Mouse (Mus musculus) natural killer cell, adult 2 months (primary cell): ENCODE measurements around the gene Pxk.
A peak's percentile ranks its signal among the peaks of the same experiment; 100 is the strongest.

Experiments
- DNase-seq, 2 experiments: peaks; one replicate each; pipeline ENCODE4 v3.0.0; 2022; ENCODE audit warnings: low spot score in 2 of 2

The Pxk gene

DNA sequence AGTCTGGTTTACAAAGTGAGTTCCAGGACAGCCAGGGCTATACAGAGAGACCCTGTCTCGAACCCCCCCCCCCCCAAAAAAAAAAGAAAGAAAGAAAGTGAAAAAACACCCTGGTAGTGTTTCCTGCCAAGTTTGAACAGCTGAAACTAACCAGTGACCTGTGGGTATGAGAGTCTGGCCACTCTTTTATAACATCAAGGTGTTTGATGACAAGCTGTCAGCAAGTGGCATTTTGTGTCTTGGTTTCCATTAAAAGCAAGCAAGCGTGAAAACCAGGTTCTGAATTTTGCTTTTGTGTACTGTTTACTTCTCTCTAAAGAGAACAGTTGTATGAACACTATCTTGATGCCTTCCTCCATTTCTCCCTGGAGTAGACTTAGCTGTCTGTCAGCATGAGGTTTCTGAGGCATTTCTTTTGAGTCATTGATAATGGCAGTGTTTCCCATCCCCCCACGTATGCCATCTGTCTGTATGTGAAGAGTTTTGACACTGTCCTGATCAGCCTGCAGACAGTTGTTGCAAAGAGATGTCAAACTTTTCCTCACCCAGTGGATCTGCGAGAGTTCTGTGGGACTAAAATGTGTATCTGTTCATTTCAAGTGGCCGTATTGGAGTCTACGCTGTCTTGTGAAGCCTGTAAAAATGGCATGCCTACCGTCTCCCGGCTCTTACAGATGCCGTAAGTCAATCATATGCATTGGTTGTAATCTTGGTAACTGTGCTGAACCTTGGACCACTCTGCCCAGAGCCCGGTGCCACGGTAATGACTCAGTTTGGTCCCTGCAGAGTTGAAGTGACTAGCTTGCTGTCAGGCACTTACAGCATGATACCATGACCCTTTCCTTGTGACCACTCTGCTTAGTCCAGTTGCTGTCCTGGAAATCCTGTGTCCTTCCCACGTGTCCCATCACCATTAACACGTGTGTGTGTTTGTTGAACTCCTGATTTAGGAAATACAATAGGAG is 47.9 kb downstream of the Pxk start:
- no peak for DNase-seq

DNA sequence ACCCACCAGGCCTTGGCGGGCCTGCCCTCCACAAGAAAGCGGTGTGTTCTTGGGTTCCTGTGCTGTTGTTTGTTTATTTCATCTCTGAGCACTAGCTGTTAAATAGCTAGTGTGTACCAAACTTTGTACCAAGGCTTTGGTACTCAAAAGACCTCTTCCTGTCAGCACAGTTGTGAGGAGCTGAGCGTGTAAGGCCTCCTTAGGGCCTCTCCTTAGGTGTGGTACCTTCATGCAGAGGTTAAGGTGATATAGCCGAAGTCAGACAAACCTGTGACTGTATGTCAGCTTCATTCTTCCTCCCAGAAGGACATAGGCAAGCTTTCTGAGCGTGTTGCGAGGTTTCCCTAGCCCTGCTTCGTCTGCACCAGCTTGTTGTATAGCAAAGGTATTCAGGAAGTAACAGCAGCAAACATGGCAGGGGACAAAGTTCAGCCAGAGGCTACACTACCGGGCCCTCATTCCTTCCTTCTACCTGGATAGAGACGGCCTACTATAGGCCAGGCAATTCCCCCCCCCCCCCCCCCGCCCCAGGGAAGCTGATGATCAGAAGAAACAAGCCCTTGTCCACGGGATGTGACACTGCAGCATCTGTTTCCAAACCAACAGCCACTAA is 48.7 kb downstream of the Pxk start:
- DNase-seq: no peak

DNA sequence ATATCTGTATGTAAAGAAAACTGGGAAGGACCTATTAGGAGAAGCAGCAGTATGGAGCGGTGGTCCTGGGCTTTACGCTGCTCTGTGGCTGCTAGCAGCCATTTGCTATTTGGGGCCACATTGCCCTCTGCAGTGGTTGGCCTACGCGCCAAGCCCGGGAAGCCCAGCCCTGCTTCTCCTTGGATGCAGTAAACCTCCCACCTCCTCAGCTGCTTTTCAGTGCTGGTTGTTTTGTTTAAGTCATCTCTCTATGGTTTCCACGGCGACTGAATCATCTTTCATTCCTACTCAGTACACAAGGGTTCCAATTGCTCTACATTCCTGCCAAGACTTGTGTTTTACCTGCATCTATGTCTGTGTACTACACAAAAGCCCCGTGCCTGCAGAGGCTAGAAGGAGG is 50.8 kb downstream of the Pxk start:
- DNase-seq: no peak

DNA sequence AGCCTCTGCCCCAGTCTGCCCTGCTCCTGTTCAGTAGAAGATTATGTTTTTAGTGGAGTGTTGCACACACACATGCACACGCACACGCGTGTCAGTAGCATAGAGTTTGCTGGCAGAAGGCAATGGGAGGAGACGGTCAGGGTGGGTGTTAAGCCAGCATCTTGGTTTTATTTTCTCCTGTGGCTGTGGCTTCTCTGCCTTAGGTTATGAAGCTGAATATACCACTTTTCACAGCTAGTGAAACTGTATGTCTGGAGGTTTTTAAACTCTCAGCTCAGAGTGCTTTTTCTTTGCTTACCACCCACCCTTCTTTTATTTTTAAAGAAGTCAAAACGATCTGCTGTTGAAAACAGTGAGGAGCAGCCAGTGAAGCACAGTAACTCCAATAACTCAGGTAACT is 53.7 kb downstream of the Pxk start:
- DNase-seq: no peak

DNA sequence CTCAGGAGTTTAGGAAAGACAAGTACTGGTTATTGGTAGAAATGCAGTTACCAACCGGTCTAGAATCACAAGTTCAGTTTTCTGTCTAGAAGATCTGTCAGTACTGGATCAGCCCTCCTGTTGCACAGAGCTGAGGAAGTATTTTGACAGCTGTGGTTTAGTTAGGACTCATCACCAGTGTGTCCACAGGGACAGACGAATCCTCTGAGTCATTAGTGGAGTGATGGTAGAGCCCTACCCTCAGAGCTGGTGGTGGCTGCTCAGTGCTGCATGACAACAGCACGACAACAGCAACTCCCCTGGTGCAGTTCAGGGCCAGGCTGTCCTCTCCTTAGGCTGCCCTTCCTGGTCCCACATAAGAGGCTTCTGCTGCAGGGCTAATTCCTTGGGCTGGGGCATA is 56.1 kb downstream of the Pxk start:
- DNase-seq: no peak

DNA sequence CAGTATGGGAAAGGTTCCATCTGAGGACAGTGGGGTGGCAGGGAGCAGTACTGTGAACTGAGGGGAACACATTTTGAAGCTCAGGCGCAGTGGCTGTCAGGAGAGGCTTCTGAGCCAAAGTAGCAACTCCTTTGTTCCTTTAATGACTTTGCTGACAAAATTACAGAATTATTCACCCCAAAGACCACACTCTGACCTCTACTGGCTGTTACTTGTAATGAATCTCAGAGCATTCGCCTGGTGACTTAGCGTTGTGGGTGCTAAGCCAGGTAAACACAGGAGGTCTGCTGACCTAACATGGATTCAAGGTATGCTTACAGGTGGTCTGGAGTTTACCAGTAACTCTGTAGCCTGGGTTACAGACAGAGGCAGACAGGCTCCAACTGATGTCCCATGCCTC is 58.9 kb downstream of the Pxk start:
- no peak for DNase-seq

DNA sequence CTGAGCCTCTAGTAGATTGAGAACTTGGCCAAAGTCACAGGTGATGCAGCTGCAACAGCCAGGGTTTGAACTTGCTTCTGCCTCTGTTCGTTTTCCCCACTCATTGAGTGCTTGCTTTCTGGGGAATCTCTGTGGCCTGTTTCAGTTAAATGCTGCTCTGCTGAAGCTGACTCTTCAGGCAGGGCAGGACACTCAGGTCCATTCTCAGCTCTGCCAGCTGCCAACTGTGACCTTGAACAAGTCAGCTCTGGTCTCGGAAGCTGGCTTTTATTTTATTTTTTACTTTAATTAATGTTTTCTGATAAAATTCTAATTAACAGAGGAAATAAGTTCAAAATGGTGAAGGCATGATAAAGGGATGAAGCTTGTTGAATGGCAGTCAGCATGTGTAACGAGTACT is 60.7 kb downstream of the Pxk start:
- DNase-seq: no peak

DNA sequence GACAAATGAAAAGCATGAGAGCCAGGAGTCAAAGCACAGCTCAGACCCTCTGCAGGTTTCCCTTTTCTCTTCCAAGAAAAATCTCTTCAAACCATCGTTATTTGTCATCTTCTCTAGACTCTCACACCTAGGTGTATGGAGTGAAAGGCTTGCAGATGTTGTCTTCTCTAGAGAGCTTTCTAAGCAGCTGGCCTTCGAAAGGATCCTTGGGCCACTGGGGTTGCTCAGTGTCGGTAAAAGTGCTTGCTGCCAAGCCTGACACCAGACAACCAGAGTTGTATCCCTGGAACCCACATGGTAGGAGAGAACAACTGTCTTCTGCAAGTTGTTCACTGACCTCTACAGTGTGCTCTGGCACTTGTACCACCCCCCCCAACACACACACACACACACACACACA is 61.1 kb downstream of the Pxk start:
- DNase-seq: no peak

DNA sequence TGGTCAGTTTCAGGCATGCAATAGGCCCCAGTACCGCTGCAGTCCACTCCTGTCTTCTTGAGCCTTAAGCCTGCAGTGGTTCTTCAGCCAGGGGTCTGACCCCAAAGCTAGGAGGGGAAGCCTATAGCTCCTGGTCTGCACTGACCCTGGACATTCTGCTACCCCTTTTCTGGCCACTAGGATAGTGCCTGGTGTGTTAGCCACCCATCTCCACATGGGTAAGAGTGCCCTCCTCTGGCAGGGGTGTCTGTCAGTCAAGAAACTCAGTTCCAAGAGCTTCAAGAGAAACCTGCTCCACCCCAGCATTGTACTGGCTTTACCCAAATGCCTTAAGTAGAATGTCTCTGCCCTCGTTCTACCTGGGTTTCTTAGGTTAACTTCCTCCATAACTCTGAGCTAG is 63.8 kb downstream of the Pxk start:
- peak; percentile 13 to 61 for DNase-seq

DNA sequence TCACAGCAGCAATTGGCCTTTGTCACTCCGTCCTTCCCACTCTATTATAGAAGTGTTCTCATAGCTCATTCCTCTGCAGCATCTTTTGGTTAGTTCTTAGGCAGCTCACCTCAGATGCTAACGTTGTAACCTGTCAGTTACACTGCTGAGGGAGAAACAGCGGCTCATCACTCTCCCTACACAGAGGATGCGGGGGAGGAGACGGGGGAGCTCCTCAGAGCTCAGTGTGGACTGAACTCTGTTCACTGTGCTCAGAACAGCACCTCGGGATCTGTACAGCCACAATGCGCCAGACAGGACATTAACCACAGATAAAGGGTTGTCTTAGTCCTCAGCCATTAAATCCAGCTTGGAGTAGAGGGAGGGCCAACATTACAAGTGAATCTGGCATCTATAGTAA is 66.5 kb downstream of the Pxk start:
- DNase-seq: no peak

DNA sequence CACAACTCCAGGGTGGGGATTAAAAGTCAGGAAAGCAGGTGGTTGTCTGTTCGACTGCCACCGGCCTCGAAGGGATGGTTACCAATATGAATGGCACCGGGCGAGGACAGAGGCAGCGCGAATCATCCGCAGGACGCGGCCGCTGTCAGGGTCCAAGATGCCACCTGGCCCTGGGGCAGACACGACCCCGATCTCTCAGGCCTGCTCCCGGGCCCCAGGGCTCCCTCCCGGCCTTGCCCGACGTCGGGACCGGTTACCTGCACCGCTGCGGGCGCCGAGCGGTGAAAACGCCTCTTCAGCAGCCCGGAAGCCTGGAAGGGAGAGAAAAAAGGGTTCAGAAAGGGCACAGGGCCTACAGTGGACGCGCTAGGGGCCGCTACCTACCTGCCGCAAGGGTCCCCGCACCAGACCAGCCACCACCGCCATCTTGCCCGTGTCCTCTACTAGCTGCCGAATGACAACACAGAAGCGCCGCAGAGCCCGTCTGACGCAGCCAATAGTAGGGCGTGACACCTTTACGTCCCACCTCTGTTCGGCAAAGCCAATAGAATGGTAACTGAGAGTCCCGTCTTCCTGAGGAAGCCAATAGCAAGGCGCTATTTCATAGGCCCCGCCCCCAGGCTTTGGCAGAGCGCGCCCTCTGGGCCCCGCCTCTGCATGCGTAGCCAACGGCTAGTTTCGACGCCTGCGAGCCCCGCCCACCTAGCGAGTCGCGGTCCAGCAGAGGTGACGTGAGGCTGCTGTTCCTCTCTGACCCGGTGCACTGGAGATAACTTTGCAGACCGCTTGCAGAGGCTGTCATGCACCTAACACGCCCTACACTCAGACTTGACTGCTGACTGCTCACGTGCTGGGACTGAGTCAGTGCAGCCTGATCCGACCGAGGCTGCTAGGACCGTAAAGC is 74.7 kb downstream of the Pxk start, which contains the start of gene Pdhb:
Gene Pdhb (minus strand): TSS at position 519 of the 904 bp plus-strand sequence.
- peak; percentile 99 for DNase-seq

DNA sequence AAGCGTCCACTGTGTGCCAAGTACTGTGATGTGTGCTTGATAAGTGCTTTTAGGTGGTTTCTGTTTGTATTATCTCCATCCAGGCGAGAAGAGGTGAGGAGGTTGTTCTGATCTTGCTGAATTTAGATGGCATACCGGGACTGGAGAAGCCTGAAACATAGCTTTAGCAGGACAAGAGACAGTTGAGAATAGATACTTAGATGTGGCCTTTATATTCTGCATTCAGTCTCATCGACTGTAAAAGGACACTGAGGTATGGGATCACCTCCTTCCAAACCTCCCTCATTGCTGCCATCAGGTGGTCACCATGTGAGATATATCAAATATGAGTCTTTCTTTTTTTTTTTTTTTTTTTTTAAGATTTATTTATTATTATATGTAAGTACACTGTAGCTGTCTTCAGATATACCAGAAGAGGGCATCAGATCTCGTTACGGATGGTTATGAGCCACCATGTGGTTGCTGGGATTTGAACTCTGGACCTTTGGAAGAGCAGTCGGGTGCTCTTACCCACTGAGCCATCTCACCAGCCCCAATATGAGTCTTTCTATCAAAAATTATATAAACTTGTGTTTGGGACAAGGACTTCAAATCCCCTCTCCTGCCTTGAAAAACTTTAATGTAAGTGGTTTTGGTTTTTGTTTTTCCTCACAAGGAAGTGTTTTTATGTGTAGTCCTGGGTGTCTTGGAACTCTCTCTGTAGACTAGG is 75.7 kb downstream of the Pxk start:
- peak; percentile 28 to 59 for DNase-seq

DNA sequence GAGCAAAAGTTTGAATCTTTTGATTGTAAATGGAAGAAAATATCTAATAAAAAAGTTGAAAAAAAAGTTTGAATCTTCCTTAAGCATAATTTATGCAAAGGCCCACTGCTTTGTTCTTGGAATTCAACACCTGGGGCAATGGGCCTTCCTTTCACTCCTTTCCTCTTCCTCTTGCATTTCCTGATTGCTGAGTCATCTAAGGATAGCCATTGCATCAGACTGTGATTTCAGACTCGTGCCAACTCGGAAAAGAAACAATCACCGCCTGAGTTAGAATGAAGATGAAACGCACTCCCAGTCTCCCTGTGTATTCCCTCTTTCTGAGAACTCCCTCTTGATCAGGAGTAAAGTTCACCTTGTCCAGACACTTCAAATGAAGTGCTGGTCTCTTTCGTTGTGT is 76.6 kb downstream of the Pxk start:
- no peak for DNase-seq

DNA sequence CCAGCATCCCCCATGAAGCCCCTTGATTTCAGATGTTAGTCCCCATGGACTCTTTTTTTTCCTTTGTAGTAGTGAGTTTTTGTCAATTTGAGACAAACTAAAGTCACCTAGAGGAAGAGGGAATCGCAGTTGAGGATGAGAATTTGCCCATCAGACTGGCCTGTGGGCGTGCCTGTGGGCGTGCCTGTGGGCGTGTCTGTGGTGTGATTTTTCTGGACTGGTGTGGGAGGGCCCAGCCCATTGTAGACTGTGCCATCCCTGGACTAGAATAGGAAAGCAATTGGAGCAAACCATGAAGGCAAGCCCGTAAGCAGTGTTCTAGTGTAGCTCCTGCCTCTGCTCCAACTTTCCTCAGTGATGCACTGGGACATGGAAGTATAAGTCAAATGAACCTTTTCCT is 78.2 kb downstream of the Pxk start:
- DNase-seq: no peak

DNA sequence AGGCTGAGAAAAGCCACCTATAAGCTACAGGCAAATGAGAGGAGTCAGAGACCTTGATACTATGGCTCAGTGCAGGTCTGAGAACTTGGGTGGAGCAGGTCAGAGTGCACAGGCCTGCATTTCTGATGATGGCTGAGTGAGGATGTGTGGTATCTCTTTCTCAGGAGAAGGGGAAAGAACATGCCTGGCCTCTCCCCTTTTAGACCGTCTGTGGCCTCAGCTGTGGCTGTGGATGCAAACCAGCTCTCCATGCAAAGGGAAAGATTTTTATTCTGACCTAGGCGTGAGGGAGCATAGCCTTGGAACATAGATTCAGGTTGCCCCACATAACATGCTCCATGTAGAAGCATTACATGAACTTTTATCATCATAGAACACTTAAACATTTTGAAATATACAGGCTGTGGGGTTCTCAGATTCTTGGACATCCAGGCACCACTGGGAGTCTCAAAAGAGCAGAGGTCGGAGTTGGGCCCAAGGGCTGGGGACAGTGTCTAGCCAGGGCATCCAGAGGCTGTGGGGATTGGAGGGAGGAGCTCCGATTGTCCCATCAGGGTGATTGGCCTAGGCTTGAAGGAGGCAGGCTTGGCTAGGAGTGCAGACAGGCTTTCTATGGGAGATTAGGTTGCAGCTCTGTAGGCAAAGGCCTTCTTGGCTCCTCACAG is 82.5 kb downstream of the Pxk start:
- no peak for DNase-seq

DNA sequence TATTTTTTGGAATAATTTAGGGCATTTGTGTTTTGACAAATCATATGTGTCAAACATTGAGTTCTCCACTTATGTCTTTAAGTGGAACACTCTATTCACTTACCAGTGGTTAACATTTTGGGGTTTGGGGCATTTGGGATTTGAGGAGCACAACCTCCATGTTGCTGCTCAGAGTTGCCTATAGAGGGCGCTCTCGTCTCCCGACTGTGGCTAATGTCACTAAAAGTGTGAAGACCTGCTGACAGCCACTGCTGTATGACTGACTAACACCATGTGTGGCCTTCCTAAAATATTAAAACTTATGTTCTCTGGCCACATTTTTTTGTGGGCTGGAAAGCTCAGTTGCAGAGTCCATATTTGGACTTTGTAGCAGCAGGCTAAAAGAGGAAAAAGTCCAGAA is 85.3 kb downstream of the Pxk start:
- no peak for DNase-seq

DNA sequence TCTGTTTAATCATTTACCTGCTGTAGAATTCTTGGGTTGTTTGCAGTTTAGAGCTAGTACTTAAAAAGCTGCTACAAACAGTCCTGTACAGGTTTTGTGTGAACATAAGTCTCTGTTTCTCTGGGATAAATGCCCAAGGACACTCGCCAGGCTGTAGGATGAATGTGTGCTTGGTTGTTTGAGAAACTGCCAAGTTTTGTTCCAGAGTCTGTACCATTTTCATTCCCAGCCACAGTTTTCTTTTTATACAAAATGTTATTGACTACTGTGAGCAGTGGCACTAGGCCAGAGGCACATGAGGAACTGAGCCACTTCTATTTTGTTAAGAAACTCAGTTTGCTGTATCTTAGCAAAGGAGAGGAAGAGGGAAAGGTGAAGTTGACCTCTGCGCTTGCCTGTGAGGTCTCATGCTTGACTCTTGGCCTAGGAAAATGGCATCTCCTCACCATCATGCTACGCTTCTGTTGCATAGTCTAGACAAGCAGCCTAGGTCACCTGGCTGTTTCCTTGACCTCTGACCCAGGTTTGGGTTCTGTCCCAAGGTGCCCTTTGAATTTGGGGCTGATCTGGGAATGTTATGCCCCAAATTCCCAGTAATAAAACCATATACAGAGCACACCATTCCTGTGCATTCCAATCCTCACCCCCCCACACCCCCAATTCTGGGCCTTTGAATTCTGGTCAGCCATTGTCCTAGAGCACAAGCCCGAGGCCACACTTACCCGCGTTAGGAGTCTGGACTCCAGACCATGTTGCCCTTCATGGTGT is 88.5 kb downstream of the Pxk start:
- DNase-seq: no peak

DNA sequence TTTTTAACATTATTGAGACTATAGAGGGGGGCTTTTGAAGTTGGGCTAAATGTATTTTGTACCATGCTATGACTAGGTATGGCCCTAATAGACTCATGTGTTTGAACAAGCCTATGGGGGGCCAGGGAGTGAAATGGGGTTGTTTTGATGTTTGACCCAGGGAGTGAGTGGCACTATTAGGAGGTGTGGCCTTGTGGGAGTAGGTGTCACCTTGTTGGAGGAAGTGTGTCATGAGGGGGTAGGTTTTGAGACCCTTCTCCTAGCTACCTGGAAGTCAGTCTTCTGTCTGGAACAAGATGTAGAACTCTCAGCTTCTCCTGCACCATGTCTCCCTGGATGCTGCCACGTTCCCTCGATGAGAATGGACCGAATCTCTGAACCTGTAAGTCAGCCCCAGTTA is 92.5 kb downstream of the Pxk start:
- no peak for DNase-seq

DNA sequence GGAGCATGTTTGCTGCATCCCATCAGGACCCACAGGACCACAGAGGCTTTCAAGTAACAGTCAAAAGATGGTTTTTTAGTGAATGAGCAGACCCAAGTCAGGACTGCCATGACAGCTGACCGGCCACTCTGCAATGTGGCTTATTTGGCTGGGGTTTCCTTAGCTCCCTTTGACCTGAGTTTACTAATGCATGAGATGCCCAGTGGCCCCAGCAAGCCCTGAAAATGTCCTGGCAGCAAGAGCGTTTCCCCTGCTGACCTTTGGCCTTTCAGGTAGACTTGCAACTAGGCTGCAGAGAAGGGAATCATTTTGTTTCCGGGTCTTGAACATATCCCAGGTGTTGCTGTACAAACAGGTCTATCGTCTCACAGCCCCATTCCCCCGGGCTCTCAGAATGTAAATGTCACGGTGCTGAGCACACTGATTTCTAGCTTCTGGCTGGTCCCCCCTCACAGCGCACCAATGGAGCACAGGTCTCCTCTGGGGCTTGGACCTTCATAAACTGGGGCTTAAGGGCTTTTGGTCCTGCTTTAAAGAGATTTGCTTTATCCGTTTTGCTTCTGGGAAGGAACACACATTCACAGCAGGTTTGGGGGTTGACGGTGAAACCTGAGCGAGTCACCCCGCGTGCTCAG is 93.4 kb downstream of the Pxk start:
- no peak for DNase-seq

DNA sequence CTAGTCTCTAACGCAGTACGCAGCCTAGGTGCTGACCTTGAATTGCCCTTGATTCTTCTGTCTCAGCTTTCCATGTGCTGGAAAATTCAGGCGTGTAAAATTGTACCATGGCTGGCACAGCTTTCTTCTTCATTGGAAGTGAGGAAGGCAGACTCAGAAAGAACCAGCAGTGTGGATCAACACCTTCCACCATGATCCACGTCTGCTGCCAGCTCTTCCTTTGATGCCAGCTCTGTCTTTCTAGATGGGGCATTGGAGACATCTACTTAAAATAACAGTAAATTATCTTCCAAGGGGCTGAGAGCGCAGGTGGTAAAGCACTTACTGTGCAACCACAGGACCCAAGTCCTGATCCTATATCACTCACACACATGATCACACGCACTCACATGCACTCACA is 94.7 kb downstream of the Pxk start:
- DNase-seq: no peak
